Mouse (Mus musculus) heart, postnatal 4 days (tissue): ENCODE data around the gene Shc3. TPM values are rescaled to one million over a fixed set of nuclear protein-coding genes. Genes with fewer than 3 reads are reported as not detected.

ENCODE experiments used
- total RNA-seq, 2 experiments: library from RNA; stranded (reverse); gene quantifications; 2 replicates each; pipeline ENCODE4 v1.2.3; 2021

Gene Shc3
- total RNA-seq, 2 experiments from 2014 or later: 3.9 to 4.0 TPM

Other genes with a start within 250 kb of the Shc3 start
- gene S1pr3, start 160.8 kb downstream of the Shc3 start, total RNA-seq: 10 to 100 TPM; 22.9 to 23.2 TPM
- gene Cks2, start 75.8 kb upstream of the Shc3 start, total RNA-seq: 10 to 100 TPM; 76.8 to 86.6 TPM
- 10 to 100 TPM; 22.3 to 23.0 TPM for gene Secisbp2, start 82.3 kb upstream of the Shc3 start, total RNA-seq
- 10 to 100 TPM; 54.7 to 61.4 TPM for gene Sema4d, start 224.3 kb upstream of the Shc3 start, total RNA-seq